Comparison of ENCODE assay signal across 11 mouse cellular contexts in the genomic region with DNA sequence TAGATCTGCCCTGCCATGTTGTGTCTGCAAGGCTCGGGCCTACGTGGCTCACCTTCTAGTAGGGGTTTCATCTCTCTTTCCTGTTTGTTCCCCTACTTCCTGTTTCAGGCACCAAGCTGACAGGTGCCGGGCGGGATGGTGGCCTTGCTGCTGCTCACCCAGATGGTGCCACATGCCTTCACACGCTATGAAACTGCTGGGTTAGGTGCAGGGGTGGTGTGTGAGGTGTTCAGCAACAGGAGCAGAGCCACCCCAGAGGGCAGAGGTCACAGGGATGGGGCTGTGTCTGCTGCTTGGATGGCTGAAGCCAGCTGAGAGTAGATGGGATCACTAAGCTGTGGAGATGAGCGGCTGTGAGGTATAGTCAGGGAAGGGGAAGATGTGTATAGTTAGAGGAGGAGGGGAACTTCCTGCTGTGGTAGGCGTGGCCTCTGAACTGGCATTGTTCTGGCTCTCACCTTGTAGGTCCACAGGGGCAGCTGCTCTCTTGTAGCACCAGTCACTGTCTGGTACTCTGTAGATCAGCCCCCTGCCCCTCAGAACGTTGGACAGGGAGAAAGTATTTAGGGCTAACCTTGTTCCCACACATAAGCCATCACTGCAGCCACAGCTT. TPM values are rescaled to one million over a fixed set of nuclear protein-coding genes. Genes with fewer than 3 reads are reported as not detected.
DNase-seq lines count a peak whose midpoint lies in the region; ATAC-seq lines count a peak whose summit lies in the region.
"Had no signal": no experiment of that assay in that cellular context is flagged by ENCODE, and none has a peak within 500 bp of the region (broad histone marks: within the 10 kb centered on the region; RNA-seq: fewer than 3 reads in every experiment).

No protein-coding gene starts in this region.

- ATAC-seq in cerebellum, adult (ENCODE audit: insufficient number of reproducible peaks, low FRiP score, low TSS enrichment), result no peak
- no peak for ATAC-seq in neural tube, embryonic 11.5 days (ENCODE audit: insufficient read depth, low FRiP score, low TSS enrichment)
- ATAC-seq: lung, postnatal 0 days had no signal

- H3K27me3 ChIP-seq in neural tube, embryonic 11.5 days (ENCODE audit: control insufficient read depth, insufficient read depth, low read length), result no peaks in the 10 kb centered on the region

- no peak overlapping the region for H3K4me3 ChIP-seq in neural tube, embryonic 11.5 days (ENCODE audit: low read depth, low read length)

- H3K9me3 ChIP-seq in neural tube, embryonic 11.5 days (ENCODE audit: control insufficient read depth, low read length), result no peaks in the 10 kb centered on the region

- H3K36me3 ChIP-seq in neural tube, embryonic 11.5 days (ENCODE audit: control insufficient read depth, insufficient read depth, low read length), result no peaks in the 10 kb centered on the region

- no peak overlapping the region for H3K27ac ChIP-seq in neural tube, embryonic 11.5 days (ENCODE audit: low read depth, low read length)

- peak; percentile 29 for DNase-seq in cerebellum, adult 9-11 months
- DNase-seq in neural tube, embryonic 11.5 days (ENCODE audit: low spot score), result peak; percentile 10
- no peak for DNase-seq in neural tube, embryonic 10.5 days (ENCODE audit: extremely low spot score, low spot score)
- DNase-seq in natural killer cell, adult 2 months (ENCODE audit: low spot score in 2 of 2), result peak; percentile 67
- DNase-seq in thymus, postnatal 4 days, result peak; percentile 83
- no peak for DNase-seq in adrenal gland, adult 8-10 months
- no peak for DNase-seq in MN1 (ENCODE audit: low spot score)
- DNase-seq: heart, postnatal 4 days; right cerebral cortex, adult 18-20 months had no signal

- H3K4me1 ChIP-seq in neural tube, embryonic 11.5 days (ENCODE audit: control insufficient read depth, insufficient read depth, low read length), result peaks cover 14% of the 10 kb centered on the region

- no peak overlapping the region for H3K9ac ChIP-seq in neural tube, embryonic 11.5 days (ENCODE audit: low read length)

- no peak overlapping the region for H3K4me2 ChIP-seq in neural tube, embryonic 11.5 days (ENCODE audit: low read depth)

- 63% methylated on average over 8 of the region's 8 CpGs for WGBS in neural tube, embryonic 11.5 days

RNA-seq across cellular contexts. Expression of gene Galnt2, which starts 42.5 kb away (rescaled TPM):
- 89.6 and 92.4 TPM in 2 replicates for polyA plus RNA-seq in neural tube, embryonic 11.5 days (2014; fragmentation: Nextera tagmentation; extraction: Ambion mirVana)
- total RNA-seq in adrenal gland, adult 8-10 months (2022), result 10 to 100 TPM; 47.0 to 66.5 (median 54.4) TPM

Comparison
In these comparisons a context has a peak if more than half of its experiments do, and no peak if none do; other contexts are left out.
1. DNase-seq: peak in cerebellum, adult 9-11 months (single experiment), neural tube, embryonic 11.5 days (single experiment), natural killer cell, adult 2 months (2 of 2) and thymus, postnatal 4 days (single experiment); none in neural tube, embryonic 10.5 days (single experiment), adrenal gland, adult 8-10 months (single experiment) and MN1 (single experiment).